Mouse (Mus musculus): ENCODE measurements at regions not wholly inside any gene's neighbourhood (a gene's known extent, or its start where the extent isn't known, plus 50 kb on each side); places are given as distances from the start of the nearest gene placed in this dataset.

- H3K4me1 ChIP-seq (ENCODE audit: control insufficient read depth, insufficient read depth, low read length) = 0 out of 2 replicates have a peak, but pooled peaks cover 13% of the 10 kb centered on the region
- 55% methylated on average over 6 of the region's 6 CpGs for WGBS
- no peak for ATAC-seq (ENCODE audit: low FRiP score, low TSS enrichment)
These were observed 234.7 kb downstream of the Rplp1 start for GRCm38 (mm10) chr9:61679686-61680085.

GRCm38 (mm10) chr9:61677603-61678002 lies 236.7 kb downstream of the Rplp1 start:
- no peak overlapping the region for H3K4me2 ChIP-seq (replicated peaks; ENCODE audit: low read depth, low read length)
- 28% methylated on average over 3 of the region's 3 CpGs for WGBS
- ATAC-seq (ENCODE audit: low FRiP score, low TSS enrichment) = no peak
- H3K9ac ChIP-seq (ENCODE audit: low read depth, low read length) = no peak overlapping the region
- no peaks in the 10 kb centered on the region for H3K36me3 ChIP-seq (ENCODE audit: control insufficient read depth, insufficient read depth, low read length)
- no peaks in the 10 kb centered on the region for H3K27me3 ChIP-seq (ENCODE audit: control insufficient read depth, insufficient read depth, low read length)
- no peak overlapping the region for H3K27ac ChIP-seq (ENCODE audit: low read depth, low read length)
- H3K4me1 ChIP-seq (ENCODE audit: control insufficient read depth, insufficient read depth, low read length) = peaks cover 16% of the 10 kb centered on the region; the same call in 1 of the 2 replicates
- no peak overlapping the region for H3K4me3 ChIP-seq (ENCODE audit: low read length)
- H3K9me3 ChIP-seq (ENCODE audit: control insufficient read depth, low read length) = no peaks in the 10 kb centered on the region

More at GRCm38 (mm10) chr9:61679686-61680085, 234.7 kb downstream of the Rplp1 start:
- Histone ChIP-seq H3K27ac (ENCODE audit: low read depth, low read length) (no peak overlapping the region), H3K27me3 (ENCODE audit: control insufficient read depth, insufficient read depth, low read length) (no peaks in the 10 kb centered on the region), H3K9me3 (ENCODE audit: control insufficient read depth, low read length) (no peaks in the 10 kb centered on the region), H3K4me2 (replicated peaks; ENCODE audit: low read depth, low read length) (no peak overlapping the region), H3K36me3 (ENCODE audit: control insufficient read depth, insufficient read depth, low read length) (no peaks in the 10 kb centered on the region), H3K4me3 (ENCODE audit: low read length) (no peak overlapping the region), H3K9ac (ENCODE audit: low read depth, low read length) (no peak overlapping the region)

GRCm38 (mm10) chr9:61677037-61677436 lies 237.3 kb downstream of the Rplp1 start:
- no peaks in the 10 kb centered on the region for H3K9me3 ChIP-seq (ENCODE audit: control insufficient read depth, low read length)
- no peak overlapping the region for H3K4me2 ChIP-seq (replicated peaks; ENCODE audit: low read depth, low read length)
- no peak for ATAC-seq (ENCODE audit: low FRiP score, low TSS enrichment)
- WGBS = 53% methylated on average over 11 of the region's 11 CpGs
- H3K27me3 ChIP-seq (ENCODE audit: control insufficient read depth, insufficient read depth, low read length) = no peaks in the 10 kb centered on the region
- H3K27ac ChIP-seq (ENCODE audit: low read depth, low read length) = no peak overlapping the region
- H3K9ac ChIP-seq (ENCODE audit: low read depth, low read length) = no peak overlapping the region
- H3K4me3 ChIP-seq (ENCODE audit: low read length) = no peak overlapping the region
- H3K4me1 ChIP-seq (ENCODE audit: control insufficient read depth, insufficient read depth, low read length) = peaks cover 13% of the 10 kb centered on the region; the same call in 1 of the 2 replicates
- no peaks in the 10 kb centered on the region for H3K36me3 ChIP-seq (ENCODE audit: control insufficient read depth, insufficient read depth, low read length)

- WGBS = 83% methylated on average over 2 of the region's 2 CpGs
- Histone ChIP-seq H3K4me2 (replicated peaks; ENCODE audit: low read depth, low read length) (no peak overlapping the region), H3K4me3 (ENCODE audit: low read length) (no peak overlapping the region), H3K9me3 (ENCODE audit: control insufficient read depth, low read length) (no peaks in the 10 kb centered on the region), H3K9ac (ENCODE audit: low read depth, low read length) (no peak overlapping the region), H3K27ac (ENCODE audit: low read depth, low read length) (no peak overlapping the region), H3K4me1 (ENCODE audit: control insufficient read depth, insufficient read depth, low read length) (peaks cover 16% of the 10 kb centered on the region; the same call in 1 of the 2 replicates), H3K36me3 (ENCODE audit: control insufficient read depth, insufficient read depth, low read length) (no peaks in the 10 kb centered on the region), H3K27me3 (ENCODE audit: control insufficient read depth, insufficient read depth, low read length) (no peaks in the 10 kb centered on the region)
- no peak for ATAC-seq (ENCODE audit: low FRiP score, low TSS enrichment)
These were observed 239.0 kb downstream of the Rplp1 start for GRCm38 (mm10) chr9:61675366-61675765.

- Histone ChIP-seq H3K36me3 (ENCODE audit: control insufficient read depth, insufficient read depth, low read length) (no peaks in the 10 kb centered on the region), H3K27me3 (ENCODE audit: control insufficient read depth, insufficient read depth, low read length) (no peaks in the 10 kb centered on the region), H3K27ac (ENCODE audit: low read depth, low read length) (no peak overlapping the region), H3K4me3 (ENCODE audit: low read length) (no peak overlapping the region), H3K9me3 (ENCODE audit: control insufficient read depth, low read length) (no peaks in the 10 kb centered on the region), H3K4me1 (ENCODE audit: control insufficient read depth, insufficient read depth, low read length) (peaks cover 23% of the 10 kb centered on the region), H3K9ac (ENCODE audit: low read depth, low read length) (no peak overlapping the region), H3K4me2 (replicated peaks; ENCODE audit: low read depth, low read length) (no peak overlapping the region)
- WGBS = 20% methylated on average over 16 of the region's 16 CpGs
- 0 out of 2 replicates have a peak, but pooled peaks have one; percentile 29 for ATAC-seq (ENCODE audit: low FRiP score, low TSS enrichment)
These were observed 240.7 kb downstream of the Rplp1 start for GRCm38 (mm10) chr9:61673575-61674203.

- H3K4me3 ChIP-seq (ENCODE audit: low read length) = no peak overlapping the region
- WGBS = 76% methylated on average over 4 of the region's 4 CpGs
- peaks cover 23% of the 10 kb centered on the region for H3K4me1 ChIP-seq (ENCODE audit: control insufficient read depth, insufficient read depth, low read length)
- H3K27ac ChIP-seq (ENCODE audit: low read depth, low read length) = no peak overlapping the region
- no peaks in the 10 kb centered on the region for H3K27me3 ChIP-seq (ENCODE audit: control insufficient read depth, insufficient read depth, low read length)
- H3K36me3 ChIP-seq (ENCODE audit: control insufficient read depth, insufficient read depth, low read length) = no peaks in the 10 kb centered on the region
- no peaks in the 10 kb centered on the region for H3K9me3 ChIP-seq (ENCODE audit: control insufficient read depth, low read length)
- no peak overlapping the region for H3K4me2 ChIP-seq (replicated peaks; ENCODE audit: low read depth, low read length)
- no peak overlapping the region for H3K9ac ChIP-seq (ENCODE audit: low read depth, low read length)
- no peak for ATAC-seq (ENCODE audit: low FRiP score, low TSS enrichment)
These were observed 243.4 kb downstream of the Rplp1 start for GRCm38 (mm10) chr9:61670986-61671385.

GRCm38 (mm10) chr9:61669729-61670520 lies 244.4 kb downstream of the Rplp1 start:
- no peak overlapping the region for H3K27ac ChIP-seq (ENCODE audit: low read depth, low read length)
- H3K36me3 ChIP-seq (ENCODE audit: control insufficient read depth, insufficient read depth, low read length) = no peaks in the 10 kb centered on the region
- no peak overlapping the region; the same call in 1 of the 2 replicates for H3K9ac ChIP-seq (ENCODE audit: low read depth, low read length)
- H3K4me1 ChIP-seq (ENCODE audit: control insufficient read depth, insufficient read depth, low read length) = peaks cover 23% of the 10 kb centered on the region
- H3K27me3 ChIP-seq (ENCODE audit: control insufficient read depth, insufficient read depth, low read length) = no peaks in the 10 kb centered on the region
- H3K9me3 ChIP-seq (ENCODE audit: control insufficient read depth, low read length) = no peaks in the 10 kb centered on the region
- no peak overlapping the region for H3K4me3 ChIP-seq (ENCODE audit: low read length)
- H3K4me2 ChIP-seq (replicated peaks; ENCODE audit: low read depth, low read length) = no peak overlapping the region; the same call in 1 of the 2 replicates
- no peak for ATAC-seq (ENCODE audit: low FRiP score, low TSS enrichment)
- WGBS = 29% methylated on average over 10 of the region's 10 CpGs

GRCm38 (mm10) chr9:61668723-61669122 lies 245.6 kb downstream of the Rplp1 start:
- no peak overlapping the region for H3K27ac ChIP-seq (ENCODE audit: low read depth, low read length)
- H3K4me2 ChIP-seq (replicated peaks; ENCODE audit: low read depth, low read length) = no peak overlapping the region
- no peaks in the 10 kb centered on the region for H3K36me3 ChIP-seq (ENCODE audit: control insufficient read depth, insufficient read depth, low read length)
- WGBS = 60% methylated on average over 8 of the region's 8 CpGs
- no peak overlapping the region for H3K4me3 ChIP-seq (ENCODE audit: low read length)
- no peaks in the 10 kb centered on the region for H3K9me3 ChIP-seq (ENCODE audit: control insufficient read depth, low read length)
- ATAC-seq (ENCODE audit: low FRiP score, low TSS enrichment) = no peak
- H3K27me3 ChIP-seq (ENCODE audit: control insufficient read depth, insufficient read depth, low read length) = no peaks in the 10 kb centered on the region
- peaks cover 20% of the 10 kb centered on the region for H3K4me1 ChIP-seq (ENCODE audit: control insufficient read depth, insufficient read depth, low read length)
- H3K9ac ChIP-seq (ENCODE audit: low read depth, low read length) = no peak overlapping the region

- no peak overlapping the region for H3K4me3 ChIP-seq (ENCODE audit: low read length)
- H3K4me2 ChIP-seq (replicated peaks; ENCODE audit: low read depth, low read length) = no peak overlapping the region
- H3K36me3 ChIP-seq (ENCODE audit: control insufficient read depth, insufficient read depth, low read length) = no peaks in the 10 kb centered on the region
- peaks cover 19% of the 10 kb centered on the region for H3K4me1 ChIP-seq (ENCODE audit: control insufficient read depth, insufficient read depth, low read length)
- H3K9ac ChIP-seq (ENCODE audit: low read depth, low read length) = no peak overlapping the region
- no peak for ATAC-seq (ENCODE audit: low FRiP score, low TSS enrichment)
- H3K27ac ChIP-seq (ENCODE audit: low read depth, low read length) = no peak overlapping the region
- WGBS = 81% methylated on average over 1 of the region's 1 CpGs
- no peaks in the 10 kb centered on the region for H3K27me3 ChIP-seq (ENCODE audit: control insufficient read depth, insufficient read depth, low read length)
- H3K9me3 ChIP-seq (ENCODE audit: control insufficient read depth, low read length) = no peaks in the 10 kb centered on the region
These were observed 246.1 kb downstream of the Rplp1 start for GRCm38 (mm10) chr9:61668157-61668697.

Measured in kidney, embryonic 14.5 days (tissue).